Mouse (Mus musculus): ENCODE data around the gene Cacng4.

The Cacng4 gene

GRCm38 (mm10) chr11:107794547-107795269 is at the start of gene Cacng4:
Gene Cacng4, minus strand, starts transcription at chr11:107794557.
- peak in 1 of 2 experiments; percentile 34 for DNase-seq (ENCODE audit: inconsistent age in 2 of 2, low spot score in 1 of 2)

- DNase-seq (ENCODE audit: inconsistent age in 2 of 2, low spot score in 1 of 2): no peak
These were observed 39.1 kb upstream of the Cacng4 start for GRCm38 (mm10) chr11:107833351-107834040.

GRCm38 (mm10) chr11:107817196-107817595 is 22.8 kb upstream of the Cacng4 start:
- DNase-seq (ENCODE audit: inconsistent age in 2 of 2, low spot score in 1 of 2): no peak

GRCm38 (mm10) chr11:107812941-107813648 is 18.7 kb upstream of the Cacng4 start:
- DNase-seq (ENCODE audit: inconsistent age in 2 of 2, low spot score in 1 of 2): peak; percentile 51 to 77

- no peak for DNase-seq (ENCODE audit: inconsistent age in 2 of 2, low spot score in 1 of 2)
These were observed 18.1 kb upstream of the Cacng4 start for GRCm38 (mm10) chr11:107812429-107812828.

GRCm38 (mm10) chr11:107808508-107808907 is 14.2 kb upstream of the Cacng4 start:
- DNase-seq (ENCODE audit: inconsistent age in 2 of 2, low spot score in 1 of 2): no peak

- no peak for DNase-seq (ENCODE audit: inconsistent age in 2 of 2, low spot score in 1 of 2)
These were observed 11.7 kb upstream of the Cacng4 start for GRCm38 (mm10) chr11:107806058-107806457.

- DNase-seq (ENCODE audit: inconsistent age in 2 of 2, low spot score in 1 of 2): no peak
These were observed 7.6 kb upstream of the Cacng4 start for GRCm38 (mm10) chr11:107801946-107802345.

- DNase-seq (ENCODE audit: inconsistent age in 2 of 2, low spot score in 1 of 2): no peak
These were observed 5.0 kb upstream of the Cacng4 start for GRCm38 (mm10) chr11:107799331-107799730.

- DNase-seq (ENCODE audit: inconsistent age in 2 of 2, low spot score in 1 of 2): no peak
These were observed 2.0 kb upstream of the Cacng4 start for GRCm38 (mm10) chr11:107796346-107796745.

- DNase-seq (ENCODE audit: inconsistent age in 2 of 2, low spot score in 1 of 2): peak; percentile 14 to 41
These were observed 1.2 kb upstream of the Cacng4 start for GRCm38 (mm10) chr11:107795384-107796035.

GRCm38 (mm10) chr11:107794103-107794493 is 259 bp downstream of the Cacng4 start:
- peak; percentile 8 to 50 for DNase-seq (ENCODE audit: inconsistent age in 2 of 2, low spot score in 1 of 2)

- DNase-seq (ENCODE audit: inconsistent age in 2 of 2, low spot score in 1 of 2): peak in 1 of 2 experiments; percentile 30
These were observed 906 bp downstream of the Cacng4 start for GRCm38 (mm10) chr11:107793200-107794102.

GRCm38 (mm10) chr11:107792136-107792535 is 2.2 kb downstream of the Cacng4 start:
- no peak for DNase-seq (ENCODE audit: inconsistent age in 2 of 2, low spot score in 1 of 2)

GRCm38 (mm10) chr11:107785761-107786160 is 8.6 kb downstream of the Cacng4 start:
- DNase-seq (ENCODE audit: inconsistent age in 2 of 2, low spot score in 1 of 2): no peak

GRCm38 (mm10) chr11:107785288-107785687 is 9.1 kb downstream of the Cacng4 start:
- no peak for DNase-seq (ENCODE audit: inconsistent age in 2 of 2, low spot score in 1 of 2)

- DNase-seq (ENCODE audit: inconsistent age in 2 of 2, low spot score in 1 of 2): no peak
These were observed 10.2 kb downstream of the Cacng4 start for GRCm38 (mm10) chr11:107783861-107784754.

GRCm38 (mm10) chr11:107782591-107782990 is 11.8 kb downstream of the Cacng4 start:
- DNase-seq (ENCODE audit: inconsistent age in 2 of 2, low spot score in 1 of 2): no peak

- no peak for DNase-seq (ENCODE audit: inconsistent age in 2 of 2, low spot score in 1 of 2)
These were observed 15.5 kb downstream of the Cacng4 start for GRCm38 (mm10) chr11:107778859-107779258.
